Mouse (Mus musculus): ENCODE measurements around the gene Lgi2.
A peak's percentile ranks its signal among the peaks of the same experiment; 100 is the strongest.

The Lgi2 gene

GRCm38 (mm10) chr5:52565813-52566531, at the start of gene Lgi2:
Lgi2 (minus strand) TSS chr5:52566462.
- no peak for DNase-seq

DNA sequence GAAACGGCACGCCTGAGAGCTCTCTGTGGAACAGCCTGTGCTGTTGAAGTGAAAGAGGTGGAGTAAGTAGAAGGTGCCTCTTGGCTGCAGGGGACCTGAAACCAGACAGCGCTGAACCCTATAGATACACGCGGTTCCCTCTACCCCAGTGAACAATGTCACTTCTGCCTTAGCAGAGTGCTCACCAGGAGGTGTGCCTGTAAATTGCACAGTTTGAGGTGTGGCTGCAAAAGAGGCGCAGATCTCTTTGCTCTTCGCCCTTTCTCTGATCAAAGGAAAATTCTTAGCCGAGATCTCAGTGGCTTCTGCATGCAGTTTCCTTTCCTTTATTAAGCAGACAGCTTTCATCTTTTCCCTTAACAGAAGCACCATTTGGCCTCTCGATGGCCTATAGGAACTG, 49.2 kb upstream of the Lgi2 start:
- no peak for DNase-seq

GRCm38 (mm10) chr5:52614686-52615085, 48.4 kb upstream of the Lgi2 start:
- no peak for DNase-seq

- no peak for DNase-seq
Measured at GRCm38 (mm10) chr5:52612776-52613175, 46.5 kb upstream of the Lgi2 start.

DNA sequence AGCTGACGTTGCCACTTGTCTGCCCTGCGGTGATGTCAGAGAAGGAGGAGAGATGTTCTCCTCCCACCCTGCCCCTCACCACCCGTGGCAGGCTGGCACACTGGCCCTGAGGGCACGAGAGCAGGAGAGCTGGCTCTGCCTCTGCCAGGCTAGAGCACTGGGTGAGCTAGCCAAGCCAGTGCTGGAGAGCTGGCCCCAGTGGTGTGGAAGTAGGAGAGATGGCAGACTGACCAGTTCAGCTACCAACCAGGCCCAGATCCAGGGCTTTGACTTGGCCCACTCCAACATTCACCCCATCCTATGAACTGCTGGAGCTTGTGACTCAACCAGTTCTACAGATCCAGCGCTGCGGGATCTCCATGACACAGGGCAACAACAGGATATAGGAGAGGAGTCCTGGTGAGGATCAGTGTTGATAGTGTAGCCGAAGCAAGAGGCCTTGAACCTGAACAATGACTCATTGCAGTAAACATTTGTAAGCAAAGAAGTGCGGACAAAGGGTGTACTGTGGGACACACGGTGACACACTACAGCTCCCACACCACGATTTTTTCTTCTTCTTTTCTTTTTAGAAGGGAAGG, 45.1 kb upstream of the Lgi2 start:
- no peak for DNase-seq

- no peak for DNase-seq
Measured at GRCm38 (mm10) chr5:52610306-52610705, 44.0 kb upstream of the Lgi2 start.

- no peak for DNase-seq
Measured at GRCm38 (mm10) chr5:52609672-52610071, 43.4 kb upstream of the Lgi2 start.

- no peak for DNase-seq
Measured at GRCm38 (mm10) chr5:52604582-52605041, 38.4 kb upstream of the Lgi2 start.

DNA sequence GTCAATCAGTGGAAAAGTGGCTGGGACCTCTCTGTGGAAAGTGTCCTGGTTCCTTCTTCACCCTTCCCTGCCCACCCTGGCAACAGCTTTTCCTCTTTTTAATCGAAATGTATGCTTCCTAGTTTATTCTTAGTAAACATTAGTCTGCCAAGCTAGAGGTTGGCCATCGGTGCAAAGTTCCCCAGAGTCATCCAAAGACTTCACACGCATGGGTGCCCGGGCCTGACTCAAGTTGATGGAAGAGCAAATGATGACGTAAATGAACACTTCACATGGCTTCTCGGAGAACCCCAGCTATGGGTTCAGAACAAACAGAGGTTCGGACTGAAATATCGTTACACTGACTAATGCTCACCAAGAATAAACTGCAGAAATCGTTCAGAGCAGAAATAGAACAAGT, 24.4 kb upstream of the Lgi2 start:
- DNase-seq = peak; percentile 81

GRCm38 (mm10) chr5:52588650-52589049, 22.4 kb upstream of the Lgi2 start:
- peak; percentile 85 for DNase-seq

DNA sequence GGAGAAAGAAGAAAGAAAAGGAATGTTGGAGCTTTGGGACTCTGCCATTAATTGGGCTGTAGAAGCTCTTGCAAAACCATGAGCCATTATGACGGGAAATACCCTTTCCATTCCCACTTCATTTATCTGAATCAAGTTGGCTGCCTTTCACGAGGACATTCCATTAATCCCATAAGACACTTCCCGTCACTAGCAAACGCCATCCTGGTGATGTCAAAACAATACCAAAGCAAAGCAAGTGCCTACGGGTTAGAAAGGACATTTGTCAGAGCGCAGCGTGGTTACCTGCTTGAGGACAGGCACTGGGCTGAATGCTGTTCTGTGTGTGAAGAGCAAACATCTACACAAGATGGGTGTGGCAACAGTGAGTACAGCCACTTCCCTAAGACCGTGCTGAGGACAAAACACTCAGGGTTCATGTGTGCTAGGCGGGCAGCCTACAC, 21.1 kb upstream of the Lgi2 start:
- no peak for DNase-seq

DNA sequence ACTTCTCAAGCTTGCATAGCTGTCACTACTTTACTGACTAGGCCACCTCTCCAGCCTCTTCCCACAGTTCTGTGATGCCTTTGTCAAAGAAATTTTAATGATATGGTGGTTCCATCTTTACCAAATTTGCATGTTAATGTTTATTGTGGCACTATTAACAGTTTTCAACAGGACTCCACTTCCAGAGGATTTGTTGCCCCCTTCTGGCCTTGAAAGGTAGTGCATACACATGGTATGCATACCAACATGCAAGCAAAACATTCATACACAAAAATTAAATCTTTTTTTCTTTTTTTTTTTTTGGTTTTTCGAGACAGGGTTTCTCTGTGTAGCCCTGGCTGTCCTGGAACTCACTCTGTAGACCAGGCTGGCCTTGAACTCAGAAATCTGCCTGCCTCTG, 6.3 kb upstream of the Lgi2 start:
- no peak for DNase-seq

- DNase-seq = no peak
Measured at GRCm38 (mm10) chr5:52570746-52571145, 4.5 kb upstream of the Lgi2 start.

- DNase-seq = no peak
Measured at GRCm38 (mm10) chr5:52565214-52565812, 949 bp downstream of the Lgi2 start.

- no peak for DNase-seq
Measured at GRCm38 (mm10) chr5:52564351-52564750, 1.9 kb downstream of the Lgi2 start.

DNA sequence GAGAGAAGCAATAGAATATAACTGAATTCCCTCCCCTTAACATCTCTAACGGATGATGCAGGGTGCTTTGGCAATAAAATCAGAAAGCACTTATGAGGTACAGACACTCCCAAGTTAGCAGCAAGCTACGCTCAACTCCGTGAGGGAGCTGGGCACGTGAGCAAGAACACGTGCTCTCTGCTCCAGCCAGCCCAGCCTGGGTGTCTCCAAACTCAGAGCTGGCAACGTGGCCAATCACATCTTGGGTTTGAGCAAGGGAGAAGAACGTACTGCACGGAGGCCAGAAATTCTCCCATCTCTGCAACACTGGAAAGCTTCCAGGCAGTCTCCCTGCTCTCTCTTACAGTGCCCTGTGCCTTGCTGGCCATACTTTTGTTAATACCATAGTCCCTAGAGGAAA, 6.0 kb downstream of the Lgi2 start:
- no peak for DNase-seq

DNA sequence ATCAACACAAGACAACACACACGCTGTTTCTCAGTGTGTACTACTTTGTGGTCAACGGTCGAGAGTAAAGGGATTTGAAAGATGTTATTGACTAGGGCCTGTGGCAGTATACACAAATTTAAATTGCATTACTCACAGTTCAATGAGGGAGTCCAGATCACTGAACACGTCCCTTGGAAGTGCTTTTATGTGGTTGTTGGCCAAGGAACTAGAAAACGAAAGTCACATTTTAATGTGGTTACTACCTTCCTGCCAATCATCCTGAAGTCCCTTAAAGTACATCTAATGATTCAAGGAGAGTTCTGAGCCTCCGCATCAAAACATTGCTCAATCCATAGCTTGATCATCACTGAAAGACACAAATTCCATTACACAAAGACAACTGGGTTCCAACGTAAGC, 10.7 kb downstream of the Lgi2 start:
- no peak for DNase-seq

- DNase-seq = no peak
Measured at GRCm38 (mm10) chr5:52551318-52551632, 15.0 kb downstream of the Lgi2 start.

GRCm38 (mm10) chr5:52550613-52551317, 15.5 kb downstream of the Lgi2 start:
- DNase-seq = no peak

- no peak for DNase-seq
Measured at GRCm38 (mm10) chr5:52546950-52547349, 19.3 kb downstream of the Lgi2 start.

DNA sequence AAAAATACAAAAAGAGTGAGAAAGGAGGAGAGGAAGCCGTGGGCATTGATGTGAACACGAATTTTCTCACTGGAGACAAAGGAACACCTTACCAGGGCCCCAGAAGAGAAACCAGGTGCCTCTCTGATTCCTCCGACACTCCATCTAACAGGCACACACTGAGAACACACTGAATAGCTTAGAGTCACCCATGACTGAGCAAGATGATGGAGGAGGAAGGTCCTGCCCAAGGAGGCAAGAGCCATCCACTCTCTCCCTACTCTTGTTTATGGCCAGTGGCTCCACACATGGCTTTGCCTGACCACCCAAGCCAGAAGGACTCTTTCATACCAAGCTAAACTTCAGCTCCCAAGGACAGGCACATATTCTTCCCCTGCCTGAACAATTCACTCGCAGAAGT, 22.5 kb downstream of the Lgi2 start:
- no peak for DNase-seq

DNA sequence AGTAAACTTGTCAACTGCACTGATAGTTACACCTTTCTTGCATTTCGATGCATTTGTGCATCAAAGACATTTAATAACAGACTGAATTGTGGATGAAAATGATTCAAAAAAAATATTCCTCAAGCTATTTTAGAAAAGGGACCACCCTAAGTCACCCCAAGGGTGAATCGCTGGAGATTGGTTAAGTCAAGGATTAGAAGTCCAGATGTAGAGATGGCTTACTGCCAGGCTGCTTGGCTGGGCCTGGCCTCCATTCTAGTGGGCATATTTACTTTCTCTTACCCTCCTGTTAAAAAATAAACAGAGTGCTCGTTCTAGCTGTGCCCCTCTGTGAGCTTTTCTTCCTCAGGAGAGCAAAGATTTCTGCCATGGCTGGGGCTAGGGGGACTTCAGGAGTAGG, 26.1 kb downstream of the Lgi2 start:
- no peak for DNase-seq

- DNase-seq = no peak
Measured at GRCm38 (mm10) chr5:52539483-52539882, 26.8 kb downstream of the Lgi2 start.

- DNase-seq = peak; percentile 84
Measured at GRCm38 (mm10) chr5:52537024-52537423, 29.2 kb downstream of the Lgi2 start.
